9 mouse cellular contexts compared by ENCODE assay signal in the genomic region with DNA sequence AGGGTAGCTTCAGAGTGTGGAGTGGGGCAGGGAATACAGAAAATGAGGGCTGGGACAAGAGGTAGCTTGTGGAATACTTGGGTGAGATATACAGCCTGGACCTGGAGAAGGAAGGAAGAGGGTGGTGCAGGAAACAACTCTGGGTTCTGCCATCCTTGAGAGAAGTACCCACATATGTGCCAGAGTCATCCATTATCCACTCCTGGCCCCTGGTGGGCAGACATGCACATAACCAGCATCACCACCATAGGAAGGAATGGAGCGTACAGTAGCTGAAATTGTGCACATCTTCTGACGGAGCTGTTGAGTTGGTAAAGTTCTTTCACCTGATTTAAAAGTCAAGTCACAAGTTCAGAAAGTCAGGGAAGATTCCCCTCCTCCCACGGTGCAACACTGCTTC.
A peak's percentile ranks its signal among the peaks of the same experiment; 100 is the strongest.
DNase-seq lines count a peak whose midpoint lies in the region; ATAC-seq and TF ChIP-seq lines count a peak whose summit lies in the region.
"Had no signal": no experiment of that assay in that cellular context is flagged by ENCODE, and none has a peak within 500 bp of the region (broad histone marks: within the 10 kb centered on the region; RNA-seq: fewer than 3 reads in every experiment).

No protein-coding gene starts in this region.

- H3K9me3 ChIP-seq in liver, embryonic 14.5 days (ENCODE audit: control insufficient read depth, low read length) = no peaks in the 10 kb centered on the region
- H3K9me3 ChIP-seq in liver, embryonic 12.5 days (replicated peaks) = 0 out of 2 replicates have a peak, but pooled peaks cover 4% of the 10 kb centered on the region
- H3K9me3 ChIP-seq: liver, embryonic 15.5 days had no signal

- H3K27me3 ChIP-seq in liver, embryonic 14.5 days (ENCODE audit: control insufficient read depth, insufficient read depth, low read length) = no peaks in the 10 kb centered on the region
- no peaks in the 10 kb centered on the region for H3K27me3 ChIP-seq in liver, embryonic 12.5 days (replicated peaks)
- H3K27me3 ChIP-seq: liver, embryonic 15.5 days had no signal

- no peak for TF ChIP-seq EP300 in liver, embryonic 14.5 days (IDR thresholded peaks at IDR 0.05; ENCODE audit: low read depth)

- H3K4me3 ChIP-seq in liver, embryonic 14.5 days (ENCODE audit: insufficient read depth in 1 of 2, low read depth in 2 of 2, low read length in 2 of 2) = no peak overlapping the region
- no peak overlapping the region for H3K4me3 ChIP-seq in liver, embryonic 12.5 days
- H3K4me3 ChIP-seq: liver, embryonic 15.5 days had no signal

- no peak overlapping the region for H3K4me2 ChIP-seq in liver, embryonic 14.5 days (ENCODE audit: low read depth)
- no peak overlapping the region for H3K4me2 ChIP-seq in liver, embryonic 12.5 days
- H3K4me2 ChIP-seq: liver, embryonic 15.5 days had no signal

- H3K36me3 ChIP-seq in liver, embryonic 14.5 days (replicated peaks; ENCODE audit: control insufficient read depth, insufficient read depth, low read depth) = no peaks in the 10 kb centered on the region
- H3K36me3 ChIP-seq in liver, embryonic 12.5 days = no peaks in the 10 kb centered on the region
- H3K36me3 ChIP-seq: liver, embryonic 15.5 days had no signal

- DNase-seq in adrenal gland, postnatal 25 days = peak; percentile 10
- no peak for DNase-seq in adrenal gland, adult 18-20 months (ENCODE audit: low spot score in 2 of 2)
- no peak for DNase-seq in liver, embryonic 14.5 days (ENCODE audit: low read depth in 3 of 3, low spot score in 3 of 3)
- DNase-seq in frontal cortex, postnatal 25 days (ENCODE audit: low spot score in 2 of 2) = peak; percentile 38 to 52
- peak; percentile 48 to 63 for DNase-seq in left cerebral cortex, postnatal 10 days (ENCODE audit: extremely low spot score in 1 of 2, low spot score in 2 of 2)
- DNase-seq in urinary bladder, adult 2 months (ENCODE audit: low spot score) = no peak
- DNase-seq in thymus, postnatal 0 days (ENCODE audit: low spot score) = no peak

- no peak for ATAC-seq in liver, embryonic 14.5 days (ENCODE audit: insufficient read depth)
- ATAC-seq in liver, embryonic 12.5 days = no peak

- no peak overlapping the region for H3K9ac ChIP-seq in liver, embryonic 14.5 days (replicated peaks)
- H3K9ac ChIP-seq in liver, embryonic 12.5 days = no peak overlapping the region
- H3K9ac ChIP-seq: liver, embryonic 15.5 days had no signal

- no peaks in the 10 kb centered on the region for H3K4me1 ChIP-seq in liver, embryonic 14.5 days (replicated peaks; ENCODE audit: control insufficient read depth in 2 of 2, insufficient read depth in 2 of 2, low read length in 1 of 2)
- no peaks in the 10 kb centered on the region for H3K4me1 ChIP-seq in liver, embryonic 12.5 days
- H3K4me1 ChIP-seq: liver, embryonic 15.5 days had no signal

- TF ChIP-seq CTCF in liver, embryonic 14.5 days (IDR thresholded peaks at IDR 0.05; ENCODE audit: low read depth) = 0 out of 2 replicates have a peak, but pooled peaks have one; percentile 21

- intact Hi-C loops in left cerebral cortex, postnatal 10 days (cut with DNase I) = loop anchor here (5.0 to 10.0 kb wide), 4 partner anchors 397 to 1659 kb away; a partner anchor contains a TSS

- H3K27ac ChIP-seq in liver, embryonic 14.5 days = no peak overlapping the region
- H3K27ac ChIP-seq in liver, embryonic 12.5 days = no peak overlapping the region
- H3K27ac ChIP-seq: liver, embryonic 15.5 days had no signal

- 67% methylated on average over 3 of the region's 3 CpGs for WGBS in liver, embryonic 14.5 days (ENCODE audit: insufficient replicate concordance)
- 71% methylated on average over 3 of the region's 3 CpGs for WGBS in liver, embryonic 12.5 days (ENCODE audit: insufficient replicate concordance)

Comparison
In these comparisons a context has a peak if more than half of its experiments do, and no peak if none do; other contexts are left out.
1. DNase-seq: peak in adrenal gland, postnatal 25 days (single experiment), frontal cortex, postnatal 25 days (2 of 2) and left cerebral cortex, postnatal 10 days (2 of 2); none in adrenal gland, adult 18-20 months (0 of 2), liver, embryonic 14.5 days (0 of 3), urinary bladder, adult 2 months (single experiment) and thymus, postnatal 0 days (single experiment).